Mouse (Mus musculus) regulatory T cell (primary cell): Measurements from ENCODE around the gene Klk1b21.
"Not testable (repeated sequence)": the region's sequence is repeated elsewhere in the genome, so short reads cannot be mapped to it uniquely, and the experiment has no call there.

Experiments
- in situ Hi-C: fragments of 300-600 bp; cut with MboI, MseI; formaldehyde crosslinking; loops from one replicate; pipeline ENCODE4 v1.15.1; 2025; ENCODE audit warnings: high pct_unique_total_duplicates

Klk1b21 gene

DNA sequence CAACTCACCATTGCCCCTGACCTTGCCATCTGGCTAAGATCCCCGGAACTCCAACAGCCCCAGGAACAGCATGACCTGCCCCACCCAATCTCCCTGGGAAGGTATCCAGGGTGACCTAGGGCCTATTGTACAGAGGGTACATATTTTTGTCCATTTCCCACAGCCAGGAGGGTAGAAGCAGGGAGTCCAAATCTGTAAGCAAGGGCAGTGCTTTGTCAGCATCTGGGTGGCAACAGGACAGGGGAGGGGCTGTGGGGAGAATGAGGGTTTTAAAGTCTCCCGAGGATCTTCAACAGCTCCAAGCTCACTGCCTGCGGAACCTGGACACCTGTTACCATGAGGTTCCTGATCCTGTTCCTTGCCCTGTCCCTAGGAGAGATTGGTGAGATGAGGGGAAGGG lies at the start of gene Klk1b21:
TSS of gene Klk1b21 (plus strand) at position 301 of the 400 bp plus-strand sequence.
- in situ Hi-C loops = not testable (repeated sequence)

GRCm38 (mm10) chr7:44072117-44072516 lies 30.0 kb upstream of the Klk1b21 start:
- in situ Hi-C loops = no loop called here

DNA sequence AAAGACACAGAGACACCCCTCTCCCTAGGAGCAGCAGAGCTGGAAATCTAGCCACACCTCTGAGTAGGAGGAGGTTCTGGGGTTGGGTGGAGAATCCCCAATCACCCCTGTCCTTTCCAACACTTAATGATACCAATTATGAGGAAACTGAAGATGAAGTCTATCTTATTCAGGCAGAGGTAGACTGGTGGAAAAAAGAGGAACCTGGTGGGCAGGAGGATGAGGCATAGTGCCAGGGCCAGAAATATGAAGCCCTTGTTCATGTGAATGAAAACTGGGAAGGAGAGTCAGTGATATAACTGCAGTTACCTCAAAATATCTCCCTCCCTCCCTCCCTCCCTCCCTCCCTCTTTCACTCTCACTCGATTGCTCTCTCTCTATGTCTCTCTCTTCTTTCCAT lies 24.4 kb upstream of the Klk1b21 start:
- in situ Hi-C loops = no loop called here

DNA sequence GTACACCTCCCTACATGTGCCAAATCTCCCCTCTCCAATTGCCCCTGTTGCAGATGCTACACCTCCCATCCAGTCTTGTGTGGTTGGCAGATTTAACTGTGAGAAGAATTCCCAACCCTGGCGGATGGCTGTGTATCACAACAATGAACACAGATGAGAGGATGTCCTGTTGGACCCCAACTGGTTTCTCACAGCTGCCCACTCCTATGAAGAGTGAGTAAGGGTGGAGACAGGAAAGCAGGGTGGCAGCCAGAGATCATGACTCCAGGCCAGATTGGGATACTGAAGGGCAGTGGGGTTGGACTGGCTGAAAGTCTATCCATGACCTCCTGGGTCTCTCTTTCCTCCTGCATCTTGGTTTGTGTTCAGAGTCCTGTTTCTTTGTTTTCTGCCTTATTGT lies 6.0 kb upstream of the Klk1b21 start:
- in situ Hi-C loops = no loop called here

GRCm38 (mm10) chr7:44112373-44112772 lies 10.2 kb downstream of the Klk1b21 start, which contains the start of gene Klk1b22:
Gene Klk1b22, plus strand, starts transcription at chr7:44112673.
- in situ Hi-C loops = no loop called here

DNA sequence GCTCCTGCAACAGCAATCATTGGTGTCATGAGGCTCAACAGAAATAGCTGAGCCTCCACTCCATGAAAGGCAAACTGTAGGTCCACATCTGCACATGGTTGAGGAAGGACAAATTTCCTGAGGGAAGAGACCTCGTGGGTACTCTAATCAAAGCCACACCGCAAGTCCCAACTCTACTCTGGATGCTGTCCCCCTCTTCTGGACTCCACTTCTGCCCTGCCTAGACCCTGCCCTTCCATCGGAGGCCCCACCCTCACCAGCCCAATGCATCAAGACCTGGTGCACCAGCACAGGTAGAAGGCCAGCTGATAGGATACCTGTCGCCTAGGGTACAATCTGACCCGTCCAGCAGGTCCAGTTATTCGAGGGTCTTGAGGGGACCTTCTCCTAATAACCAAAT lies 21.3 kb downstream of the Klk1b21 start:
- in situ Hi-C loops = loop anchor here (5.0 kb wide), 1 partner anchor 54 kb away; no protein-coding TSS in a partner anchor

GRCm38 (mm10) chr7:44136467-44136866 lies 34.3 kb downstream of the Klk1b21 start, which contains the start of gene Klk1b16:
Gene Klk1b16, plus strand, starts transcription at chr7:44136767.
- in situ Hi-C loops = no loop called here
